Mouse (Mus musculus) mesoderm, embryonic 11.5 days (tissue): ENCODE measurements around the gene Nav2.

Experiments
- DNase-seq: peaks from one replicate; pipeline ENCODE4 v3.0.0-alpha.2; 2012; ENCODE audit warnings: low read depth, low spot score

Nav2 gene

GRCm38 (mm10) chr7:49052871-49053618 lies 144.5 kb downstream of the Nav2 start:
- DNase-seq: no peak

- no peak for DNase-seq
Measured at GRCm38 (mm10) chr7:49055273-49055672, 146.8 kb downstream of the Nav2 start.

- no peak for DNase-seq
Measured at GRCm38 (mm10) chr7:49058304-49059012, 149.9 kb downstream of the Nav2 start.

- DNase-seq: no peak
Measured at GRCm38 (mm10) chr7:49064792-49065521, 156.4 kb downstream of the Nav2 start.

- DNase-seq: peak; percentile 73
Measured at GRCm38 (mm10) chr7:49065621-49066475, 157.3 kb downstream of the Nav2 start.

- DNase-seq: no peak
Measured at GRCm38 (mm10) chr7:49066828-49067227, 158.3 kb downstream of the Nav2 start.

GRCm38 (mm10) chr7:49069396-49069961 lies 161.0 kb downstream of the Nav2 start:
- DNase-seq: no peak

GRCm38 (mm10) chr7:49070621-49071020 lies 162.1 kb downstream of the Nav2 start:
- no peak for DNase-seq

GRCm38 (mm10) chr7:49071141-49071567 lies 162.6 kb downstream of the Nav2 start:
- DNase-seq: no peak

- DNase-seq: no peak
Measured at GRCm38 (mm10) chr7:49075333-49075934, 166.9 kb downstream of the Nav2 start.

GRCm38 (mm10) chr7:49076283-49076694 lies 167.8 kb downstream of the Nav2 start:
- DNase-seq: no peak

GRCm38 (mm10) chr7:49078930-49079329 lies 170.4 kb downstream of the Nav2 start:
- DNase-seq: no peak

GRCm38 (mm10) chr7:49082585-49083165 lies 174.2 kb downstream of the Nav2 start:
- no peak for DNase-seq

GRCm38 (mm10) chr7:49084768-49085167 lies 176.3 kb downstream of the Nav2 start:
- DNase-seq: no peak

- no peak for DNase-seq
Measured at GRCm38 (mm10) chr7:49085759-49086158, 177.2 kb downstream of the Nav2 start.

- DNase-seq: no peak
Measured at GRCm38 (mm10) chr7:49087154-49087553, 178.6 kb downstream of the Nav2 start.

- DNase-seq: no peak
Measured at GRCm38 (mm10) chr7:49088198-49088912, 179.8 kb downstream of the Nav2 start.

GRCm38 (mm10) chr7:49091371-49091770 lies 182.9 kb downstream of the Nav2 start:
- no peak for DNase-seq

- DNase-seq: no peak
Measured at GRCm38 (mm10) chr7:49091921-49092320, 183.4 kb downstream of the Nav2 start.

- no peak for DNase-seq
Measured at GRCm38 (mm10) chr7:49093596-49093995, 185.1 kb downstream of the Nav2 start.
